Mouse (Mus musculus) erythroblast, embryonic 14.5 days (primary cell): ENCODE measurements around the gene Nfx1.

Experiments
- GATA1 ChIP-seq: IDR thresholded peaks from 2 replicates; pipeline ENCODE4 v1.6.1; 2012; ENCODE audit warnings: low read length, inconsistent platforms, mixed read lengths
- TAL1 ChIP-seq: IDR thresholded peaks from 3 replicates; pipeline ENCODE4 v1.6.1; 2012; ENCODE audit warnings: low read length, inconsistent platforms, mixed read lengths

DNA sequence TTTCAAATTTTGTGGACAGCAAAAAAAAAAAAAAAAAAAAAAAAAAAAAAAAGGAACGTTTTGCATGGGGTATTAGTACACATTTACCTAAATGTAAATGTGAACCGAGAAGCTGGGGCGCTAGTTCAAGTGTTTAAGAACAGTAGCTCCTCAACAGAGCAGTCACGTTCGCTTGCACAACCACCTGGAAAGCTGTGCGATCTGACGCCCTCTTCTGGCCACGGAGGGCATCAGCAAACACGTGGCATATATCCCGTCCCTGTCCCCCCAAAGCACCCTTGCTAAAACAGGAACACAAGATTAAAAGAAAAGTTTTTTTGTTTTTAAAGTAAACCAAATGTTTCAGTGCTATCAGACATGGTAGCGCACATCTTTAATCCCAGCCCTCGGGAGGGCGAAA is 1.0 kb downstream of the Nfx1 start:
- TF ChIP-seq TAL1: no peak
- TF ChIP-seq GATA1: no peak
